Mouse (Mus musculus) spleen, postnatal 14 days (tissue): Measurements from ENCODE around the gene Rftn2.
A peak's percentile ranks its signal among the peaks of the same experiment; 100 is the strongest.

Experiments used
- DNase-seq, 2 experiments: peaks; one replicate each; pipeline ENCODE4 v3.0.0; 2021 to 2022; ENCODE audit warnings: low spot score in 2 of 2

The Rftn2 gene

DNA sequence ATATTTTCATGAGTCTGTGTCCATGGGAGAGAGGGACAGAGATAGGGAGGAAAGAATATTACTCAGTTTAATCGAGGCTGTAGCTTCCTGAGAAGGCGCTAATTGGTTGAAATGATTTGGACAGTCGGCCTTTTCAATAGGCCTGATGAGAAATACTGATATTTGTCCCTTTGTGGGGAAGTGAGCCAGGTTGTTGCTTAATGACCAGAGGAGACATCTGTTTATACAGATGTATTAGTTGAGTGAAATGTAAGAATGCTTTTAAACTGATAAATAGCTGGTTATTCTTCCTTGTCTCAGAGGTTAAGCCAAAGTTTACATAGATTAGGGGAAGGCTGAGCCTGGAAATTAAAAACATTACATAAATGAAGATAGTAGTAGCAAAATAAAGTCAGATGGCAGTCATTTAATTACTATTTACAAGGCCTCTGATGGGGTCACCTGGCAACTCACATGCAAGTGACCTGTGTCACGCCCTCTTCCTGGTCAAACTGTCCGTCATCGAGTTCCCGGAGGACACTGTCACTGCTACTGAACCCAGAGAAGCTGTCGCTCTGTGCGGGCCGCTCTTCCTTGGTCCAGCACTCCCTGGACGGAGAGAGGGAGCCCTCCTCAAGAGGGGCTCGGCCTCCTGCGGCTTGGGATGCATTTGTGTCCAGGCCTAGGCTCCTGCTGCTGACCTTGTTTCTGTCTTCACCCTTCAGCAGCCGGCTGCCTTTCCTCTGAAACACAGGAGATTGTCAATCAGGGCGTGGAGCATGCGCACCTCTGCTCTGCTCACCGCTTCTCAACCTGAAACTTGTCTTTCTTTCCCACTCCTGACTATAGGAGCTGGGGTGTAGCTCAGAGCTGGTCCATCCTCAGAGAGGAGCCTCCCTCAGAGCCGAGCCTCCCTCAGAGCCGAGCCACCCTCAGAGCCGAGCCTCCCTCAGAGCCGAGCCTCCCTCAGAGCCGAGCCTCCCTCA lies 54.9 kb downstream of the Rftn2 start:
- DNase-seq = no peak

GRCm38 (mm10) chr1:55168591-55168990 lies 58.0 kb downstream of the Rftn2 start:
- no peak for DNase-seq

DNA sequence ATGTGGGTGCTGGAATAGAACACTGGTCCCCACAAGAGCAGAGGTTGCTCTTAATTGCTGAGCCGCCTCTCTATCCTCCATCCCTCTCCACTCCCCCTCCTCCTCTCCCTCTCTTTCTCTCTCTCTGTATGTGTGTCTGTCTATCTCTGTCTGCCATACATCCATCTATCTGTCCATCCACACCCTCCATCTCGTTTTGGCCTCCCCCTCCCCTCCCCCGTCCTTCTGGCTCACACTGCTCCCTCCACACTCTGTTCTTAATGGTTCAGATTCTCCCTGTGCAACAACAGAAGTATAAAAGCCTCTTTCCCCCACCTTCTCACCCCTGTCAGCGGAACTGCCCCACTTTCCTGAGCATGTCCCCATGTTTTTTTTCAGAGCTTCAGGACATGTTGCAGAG lies 59.0 kb downstream of the Rftn2 start:
- DNase-seq = no peak

- DNase-seq = no peak
Measured at GRCm38 (mm10) chr1:55164005-55164404, 62.6 kb downstream of the Rftn2 start.

- DNase-seq = no peak
Measured at GRCm38 (mm10) chr1:55162781-55163180, 63.8 kb downstream of the Rftn2 start.

DNA sequence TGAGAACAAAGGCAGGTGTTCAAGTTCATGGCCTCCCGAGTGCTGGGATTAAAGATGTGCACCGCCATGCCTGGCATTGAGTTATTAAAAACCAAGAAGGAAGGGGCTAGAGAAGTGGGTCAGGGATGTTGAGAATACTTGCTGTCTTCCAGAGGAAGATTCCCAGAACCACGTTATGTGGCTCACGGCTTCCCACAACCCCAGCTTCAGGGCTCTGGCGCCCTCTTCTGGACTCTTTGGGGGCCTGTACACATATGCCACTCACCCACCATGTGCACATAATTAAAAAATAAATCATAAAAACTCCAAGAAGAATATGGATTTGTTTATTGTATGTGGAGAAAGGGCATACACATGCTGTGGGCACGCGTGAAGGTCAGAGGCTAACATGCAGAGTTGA lies 64.7 kb downstream of the Rftn2 start:
- peak in 1 of 2 experiments; percentile 10 for DNase-seq

- DNase-seq = no peak
Measured at GRCm38 (mm10) chr1:55160831-55161638, 65.5 kb downstream of the Rftn2 start.

DNA sequence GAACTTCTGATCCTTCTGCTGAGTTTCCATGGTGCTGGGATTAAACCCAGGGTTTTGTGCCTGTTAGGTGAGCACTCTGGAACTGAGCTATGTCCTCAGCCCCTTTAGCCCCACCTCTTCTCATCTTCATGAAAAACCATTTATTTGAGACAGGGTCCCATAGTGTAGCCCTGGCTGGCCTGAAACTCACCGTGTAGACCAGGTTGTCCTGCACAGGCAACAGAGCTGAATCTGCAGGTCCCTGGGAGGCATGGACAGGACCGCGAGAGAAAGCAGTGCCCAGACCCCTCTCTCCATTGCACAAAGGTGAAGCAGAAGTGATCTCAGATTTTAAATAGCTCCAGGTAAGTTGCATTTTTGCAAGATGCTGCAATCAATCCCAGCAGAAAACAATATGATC lies 66.4 kb downstream of the Rftn2 start:
- DNase-seq = no peak

DNA sequence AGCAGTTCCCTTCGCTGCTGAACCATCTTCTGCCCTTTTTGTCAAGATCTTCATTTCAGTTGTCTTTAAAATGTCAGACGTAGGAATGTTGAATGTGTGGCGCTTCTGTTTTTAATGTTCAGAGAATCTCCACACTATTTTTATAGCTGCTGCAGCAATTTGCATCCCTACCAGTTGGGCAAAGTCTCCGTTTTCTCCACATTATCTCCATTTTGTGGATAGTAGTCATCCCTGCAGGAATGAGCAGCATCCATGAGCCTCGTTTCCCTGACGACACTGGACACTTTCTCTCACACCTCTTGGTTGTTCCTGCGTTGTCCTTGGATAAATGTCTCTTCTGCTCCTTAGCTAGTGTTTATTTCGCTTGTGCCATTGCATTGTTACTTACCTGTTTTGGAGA lies 67.8 kb downstream of the Rftn2 start:
- DNase-seq = no peak

- no peak for DNase-seq
Measured at GRCm38 (mm10) chr1:55158211-55158610, 68.4 kb downstream of the Rftn2 start.

DNA sequence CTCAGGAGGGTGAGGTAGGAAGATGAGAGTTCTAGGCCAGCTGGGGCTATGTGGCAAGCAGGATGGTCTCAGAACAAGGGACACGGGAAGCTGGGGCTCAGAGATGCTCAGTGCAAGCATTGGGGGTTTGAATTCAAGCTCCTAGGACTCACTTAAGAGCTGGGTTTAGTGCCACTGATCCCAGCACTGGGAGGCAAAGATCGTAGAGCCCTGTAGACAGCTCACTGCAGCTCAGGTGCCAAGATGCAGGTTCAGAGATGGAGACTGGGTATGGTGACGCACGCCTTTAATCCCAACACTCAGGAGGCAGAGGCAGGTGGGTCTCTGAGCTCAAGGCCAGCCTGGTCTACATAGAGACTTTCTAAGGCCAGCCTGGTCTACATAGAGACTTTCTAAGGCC lies 69.3 kb downstream of the Rftn2 start:
- no peak for DNase-seq

- no peak for DNase-seq
Measured at GRCm38 (mm10) chr1:55145556-55145955, 81.0 kb downstream of the Rftn2 start.

GRCm38 (mm10) chr1:55144338-55144737 lies 82.2 kb downstream of the Rftn2 start:
- DNase-seq = no peak

- no peak for DNase-seq
Measured at GRCm38 (mm10) chr1:55135846-55136245, 90.7 kb downstream of the Rftn2 start.

- no peak for DNase-seq
Measured at GRCm38 (mm10) chr1:55134301-55134700, 92.3 kb downstream of the Rftn2 start.

DNA sequence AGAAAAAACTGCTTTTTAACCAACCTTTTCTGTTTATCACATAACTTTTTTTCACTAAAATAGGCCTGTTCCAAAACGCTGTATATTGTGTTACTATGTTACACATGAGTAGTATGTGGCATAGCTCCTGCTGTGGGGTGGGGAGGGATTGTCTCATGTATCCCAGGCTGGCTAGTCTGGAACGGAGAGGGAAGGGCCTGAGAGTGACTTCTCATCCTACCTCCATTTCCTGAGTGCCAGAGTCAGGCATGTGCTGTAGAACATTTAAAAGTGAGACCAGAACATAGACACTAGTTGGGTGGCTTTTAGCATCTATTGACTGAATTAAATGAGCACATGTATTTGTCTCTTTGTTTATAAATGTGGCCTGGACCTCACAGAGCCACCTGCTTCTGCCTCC lies 93.4 kb downstream of the Rftn2 start:
- DNase-seq = no peak

- DNase-seq = no peak
Measured at GRCm38 (mm10) chr1:55132308-55132707, 94.3 kb downstream of the Rftn2 start.

- DNase-seq = peak in 1 of 2 experiments; percentile 47
Measured at GRCm38 (mm10) chr1:55131424-55132014, 95.1 kb downstream of the Rftn2 start.

GRCm38 (mm10) chr1:55130943-55131401 lies 95.6 kb downstream of the Rftn2 start, which contains the start of gene Mob4:
Gene Mob4 (plus strand): TSS chr1:55131231.
- DNase-seq = peak; percentile 85 to 91

DNA sequence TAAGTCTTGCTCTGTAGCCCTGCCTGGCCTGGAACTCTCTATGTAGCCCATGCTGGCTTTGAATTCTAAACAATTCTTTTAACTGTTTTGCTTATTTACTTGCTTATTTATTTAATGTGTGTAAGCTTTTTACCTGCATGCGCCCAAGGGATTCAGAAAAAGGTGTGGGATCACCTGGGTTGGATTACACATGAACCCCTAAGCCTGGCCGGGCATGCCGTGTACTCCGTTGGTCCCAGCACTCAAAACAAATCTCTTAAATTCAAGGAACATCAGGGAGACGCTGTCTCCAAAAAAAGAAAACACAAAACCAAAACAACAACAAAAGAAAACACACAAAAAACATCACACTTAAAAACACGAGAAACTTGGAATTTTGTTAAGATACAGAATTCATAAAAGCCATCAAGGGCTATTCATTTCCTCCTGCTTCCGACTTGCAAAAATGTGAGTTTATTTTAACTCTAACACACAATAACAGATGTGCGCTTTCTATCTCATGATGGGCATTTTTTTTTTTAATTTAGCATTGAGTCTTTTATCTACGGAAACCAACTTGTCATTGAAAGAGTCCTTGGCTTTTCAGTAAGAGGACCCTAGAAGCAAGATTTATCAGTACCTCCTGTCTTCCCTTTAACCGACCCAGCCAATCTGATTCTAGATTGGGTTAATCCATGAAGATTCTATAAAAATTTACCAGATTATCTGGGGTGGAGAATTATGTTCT lies 96.2 kb downstream of the Rftn2 start:
- DNase-seq = no peak

- DNase-seq = no peak
Measured at GRCm38 (mm10) chr1:55129716-55130115, 96.9 kb downstream of the Rftn2 start.
